Mouse (Mus musculus) left cerebral cortex, postnatal 36 days (tissue): Measurements from ENCODE around the gene Drosha. TPM values are rescaled to one million over a fixed set of nuclear protein-coding genes. Genes with fewer than 3 reads are reported as not detected.

Experiments used
- DNase-seq, 2 experiments: peaks; one replicate each; pipeline ENCODE4 v3.0.0; 2021 to 2022; ENCODE audit warnings: low spot score in 2 of 2, mixed read lengths in 1 of 2
- intact Hi-C: fragments of 180-260 bp; cut with DNase I; formaldehyde crosslinking; loops from one replicate; pipeline ENCODE4 v1.15.1; 2025
- total RNA-seq, 2 experiments: library from RNA; stranded (reverse); gene quantifications; 2 replicates each; pipeline ENCODE4 v1.2.3; 2021

The Drosha gene
- total RNA-seq, 2 experiments from 2014 or later: 84.2 to 89.7 TPM

- DNase-seq: no peak
- intact Hi-C loops: no loop called here
These were observed 350 bp downstream of the Drosha start for GRCm38 (mm10) chr15:12824965-12825364.

- no peak for DNase-seq
- intact Hi-C loops: no loop called here
These were observed 793 bp downstream of the Drosha start for GRCm38 (mm10) chr15:12825408-12825807.

GRCm38 (mm10) chr15:12829878-12830277 is 5.3 kb downstream of the Drosha start:
- no peak for DNase-seq
- intact Hi-C loops: no loop called here

- intact Hi-C loops: no loop called here
- no peak for DNase-seq
These were observed 8.0 kb downstream of the Drosha start for GRCm38 (mm10) chr15:12832599-12832998.

- DNase-seq: no peak
- intact Hi-C loops: no loop called here
These were observed 8.8 kb downstream of the Drosha start for GRCm38 (mm10) chr15:12833385-12833784.

GRCm38 (mm10) chr15:12834231-12834630 is 9.6 kb downstream of the Drosha start:
- DNase-seq: no peak
- intact Hi-C loops: no loop called here

GRCm38 (mm10) chr15:12840737-12841136 is 16.1 kb downstream of the Drosha start:
- intact Hi-C loops: no loop called here

GRCm38 (mm10) chr15:12842833-12843232 is 18.2 kb downstream of the Drosha start:
- intact Hi-C loops: no loop called here
- DNase-seq: no peak

More at GRCm38 (mm10) chr15:12840737-12841136, 16.1 kb downstream of the Drosha start:
- DNase-seq: no peak

- intact Hi-C loops: no loop called here
- DNase-seq: no peak
These were observed 23.8 kb downstream of the Drosha start for GRCm38 (mm10) chr15:12848196-12848975.

- intact Hi-C loops: no loop called here
These were observed 24.8 kb downstream of the Drosha start for GRCm38 (mm10) chr15:12849373-12849772.

GRCm38 (mm10) chr15:12853471-12853870 is 28.9 kb downstream of the Drosha start:
- intact Hi-C loops: no loop called here

More at GRCm38 (mm10) chr15:12849373-12849772, 24.8 kb downstream of the Drosha start:
- no peak for DNase-seq

GRCm38 (mm10) chr15:12856780-12857179 is 32.2 kb downstream of the Drosha start:
- intact Hi-C loops: no loop called here
- DNase-seq: no peak

More at GRCm38 (mm10) chr15:12853471-12853870, 28.9 kb downstream of the Drosha start:
- no peak for DNase-seq

- DNase-seq: no peak
- intact Hi-C loops: no loop called here
These were observed 33.4 kb downstream of the Drosha start for GRCm38 (mm10) chr15:12857840-12858516.

- DNase-seq: no peak
- intact Hi-C loops: no loop called here
These were observed 34.0 kb downstream of the Drosha start for GRCm38 (mm10) chr15:12858645-12859044.

- intact Hi-C loops: no loop called here
- no peak for DNase-seq
These were observed 37.4 kb downstream of the Drosha start for GRCm38 (mm10) chr15:12862061-12862460.

- no peak for DNase-seq
- intact Hi-C loops: no loop called here
These were observed 39.1 kb downstream of the Drosha start for GRCm38 (mm10) chr15:12863669-12864068.

GRCm38 (mm10) chr15:12865595-12866314 is 41.1 kb downstream of the Drosha start:
- DNase-seq: no peak
- intact Hi-C loops: no loop called here

GRCm38 (mm10) chr15:12867269-12867668 is 42.7 kb downstream of the Drosha start:
- intact Hi-C loops: no loop called here
- DNase-seq: no peak

GRCm38 (mm10) chr15:12875442-12876176 is 51.0 kb downstream of the Drosha start:
- intact Hi-C loops: no loop called here
- no peak for DNase-seq

GRCm38 (mm10) chr15:12876266-12876665 is 51.7 kb downstream of the Drosha start:
- intact Hi-C loops: no loop called here
- DNase-seq: no peak
